Mouse (Mus musculus) spleen, adult 2 months (tissue): ENCODE results near the gene Fnbp1. TPM values are rescaled to one million over a fixed set of nuclear protein-coding genes. Genes with fewer than 3 reads are reported as not detected.

Experiments used
- DNase-seq, 2 experiments: peaks; one replicate each; pipeline versions ENCODE4 v3.0.0 to v3.0.0-alpha.2; 2012 to 2021; ENCODE audit warnings: low spot score in 2 of 2, low read depth in 1 of 2
- H3K27ac ChIP-seq: fragments of 200-500 bp; 2 replicates; pipeline ENCODE4 v1.5.1; 2012; ENCODE audit warnings: low read length, inconsistent platforms; ENCODE audit not compliant: insufficient read depth
- H3K27me3 ChIP-seq: fragments of 200-500 bp; 2 replicates; pipeline ENCODE4 v1.6.1; 2012; ENCODE audit warnings: mild to moderate bottlenecking, moderate library complexity, low read length, inconsistent platforms; ENCODE audit not compliant: control insufficient read depth, insufficient read depth
- H3K36me3 ChIP-seq: fragments of 200-500 bp; 2 replicates; pipeline ENCODE4 v1.6.1; 2012; ENCODE audit warnings: mild to moderate bottlenecking, low read length, inconsistent platforms; ENCODE audit not compliant: control insufficient read depth, insufficient read depth
- H3K4me1 ChIP-seq: fragments of 200-500 bp; 2 replicates; pipeline ENCODE4 v1.6.1; 2011; ENCODE audit warnings: inconsistent platforms; ENCODE audit not compliant: control insufficient read depth, insufficient read depth, insufficient read length
- H3K4me3 ChIP-seq: fragments of 200-500 bp; 2 replicates; pipeline ENCODE4 v1.5.1; 2011; ENCODE audit warnings: mild to moderate bottlenecking, inconsistent platforms; ENCODE audit not compliant: insufficient read depth, insufficient read length; ENCODE audit errors: extremely low read depth
- CTCF ChIP-seq: fragments of 200-500 bp; IDR thresholded peaks from 2 replicates; pipeline ENCODE4 v1.5.1; 2011; ENCODE audit warnings: mild to moderate bottlenecking, inconsistent platforms; ENCODE audit not compliant: insufficient read depth, insufficient read length, insufficient replicate concordance; ENCODE audit errors: extremely low read depth
- POLR2A ChIP-seq: fragments of 200-500 bp; IDR thresholded peaks from 2 replicates; pipeline ENCODE4 v1.6.1; 2011; ENCODE audit warnings: low read depth, low read length, inconsistent platforms
- WGBS: fragments of 180-500 bp; shearing (Covaris S2); methylation state at CpG from one replicate; pipeline ENCODE4 v1.1.7; 2018; 5-methylcytosine and 5-hydroxymethylcytosine counted together
- polyA plus RNA-seq: library from polyadenylated mRNA; depleted of rRNA; stranded (reverse); fragments of >200 nt; gene quantifications from 2 replicates; pipeline ENCODE4 v1.2.3, GENCODE M21; 2012

The Fnbp1 gene
- polyA plus RNA-seq, 1 experiment = 78.7 TPM

- TF ChIP-seq POLR2A = no peak
- H3K27me3 ChIP-seq = no peaks in the 10 kb centered on the region
- H3K27ac ChIP-seq = peak overlapping the region; percentile 92
- peak in 1 of 2 experiments; percentile 36 for DNase-seq
- under 1% methylated on average over 77 of the region's 78 CpGs for WGBS
- H3K36me3 ChIP-seq = no peaks in the 10 kb centered on the region
- H3K4me1 ChIP-seq = peaks cover 45% of the 10 kb centered on the region
- peak overlapping the region; percentile 77 for H3K4me3 ChIP-seq
These were observed 538 bp downstream of the Fnbp1 start for GRCm38 (mm10) chr2:31141074-31141866.

DNA sequence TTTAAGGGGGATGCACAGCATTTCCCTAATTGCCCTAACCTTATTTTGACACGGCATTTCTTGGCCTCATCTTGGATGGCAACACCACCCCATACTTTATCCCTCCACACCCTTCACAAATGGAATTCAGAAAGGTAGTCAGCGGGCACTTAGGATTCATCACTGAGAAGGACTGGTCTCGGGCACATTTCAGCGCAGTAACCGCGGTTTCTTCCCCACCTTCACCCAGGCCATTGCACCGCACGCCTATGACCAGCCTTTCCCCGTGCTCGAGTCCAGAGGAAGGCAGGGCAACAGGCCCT lies 1.1 kb downstream of the Fnbp1 start:
- WGBS = 2% methylated on average over 10 of the region's 10 CpGs
- no peak for DNase-seq
- TF ChIP-seq CTCF = no peak
- no peak for TF ChIP-seq POLR2A
- Histone ChIP-seq H3K4me1 (peaks cover 47% of the 10 kb centered on the region), H3K36me3 (no peaks in the 10 kb centered on the region), H3K4me3 (peak overlapping the region; percentile 77), H3K27me3 (no peaks in the 10 kb centered on the region), H3K27ac (peak overlapping the region; percentile 92)

- TF ChIP-seq POLR2A (no peak), CTCF (no peak)
- Histone ChIP-seq H3K4me3 (peak overlapping the region; percentile 77), H3K27ac (peak overlapping the region; percentile 23; the same call in 1 of the 2 replicates), H3K4me1 (peaks cover 49% of the 10 kb centered on the region), H3K27me3 (no peaks in the 10 kb centered on the region), H3K36me3 (no peaks in the 10 kb centered on the region)
- DNase-seq = no peak
- 31% methylated on average over 12 of the region's 12 CpGs for WGBS
These were observed 1.6 kb downstream of the Fnbp1 start for GRCm38 (mm10) chr2:31139991-31140771.

GRCm38 (mm10) chr2:31139174-31139632 lies 2.6 kb downstream of the Fnbp1 start:
- DNase-seq = no peak
- peak overlapping the region; percentile 65 for H3K27ac ChIP-seq
- no peaks in the 10 kb centered on the region for H3K27me3 ChIP-seq
- peaks cover 47% of the 10 kb centered on the region; the same call in 1 of the 2 replicates for H3K4me1 ChIP-seq
- H3K36me3 ChIP-seq = no peaks in the 10 kb centered on the region
- H3K4me3 ChIP-seq = peak overlapping the region; percentile 4
- WGBS = 46% methylated on average over 10 of the region's 10 CpGs
- TF ChIP-seq CTCF = no peak

DNA sequence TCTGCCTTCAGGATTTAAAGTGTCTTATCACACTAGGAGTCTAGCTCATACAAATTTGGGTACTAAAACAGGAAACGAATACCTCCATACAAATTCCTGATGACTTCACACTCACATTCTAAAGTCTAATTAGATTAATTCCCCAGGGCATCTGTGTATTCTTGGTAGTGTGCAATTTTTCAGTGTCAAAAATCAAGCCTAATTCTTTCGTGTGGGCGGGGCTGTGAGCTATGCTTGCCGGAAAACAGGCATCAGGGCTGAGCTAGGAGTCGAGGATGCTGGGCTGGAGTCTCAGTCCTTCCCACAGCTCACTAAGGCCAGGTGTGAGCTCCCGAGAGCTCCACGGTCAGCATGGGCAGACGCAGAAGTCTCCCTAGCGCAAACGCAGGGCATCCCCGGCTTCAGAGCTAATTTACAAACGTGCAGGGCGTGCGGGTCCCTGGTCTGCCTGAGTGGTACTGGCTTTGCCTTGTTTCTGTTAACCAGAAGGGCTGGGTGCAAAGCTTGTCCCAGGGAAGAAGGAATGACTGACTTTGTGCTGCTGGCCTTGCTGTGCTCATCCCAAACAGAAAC lies 4.7 kb downstream of the Fnbp1 start:
- Histone ChIP-seq H3K4me3 (no peak overlapping the region), H3K36me3 (no peaks in the 10 kb centered on the region)
- WGBS = 79% methylated on average over 14 of the region's 14 CpGs

GRCm38 (mm10) chr2:31136338-31136737 lies 5.5 kb downstream of the Fnbp1 start:
- TF ChIP-seq POLR2A (no peak), CTCF (no peak)
- no peak overlapping the region for H3K4me3 ChIP-seq
- DNase-seq = no peak
- no peaks in the 10 kb centered on the region for H3K36me3 ChIP-seq
- H3K4me1 ChIP-seq = peaks cover 47% of the 10 kb centered on the region; the same call in 1 of the 2 replicates
- H3K27ac ChIP-seq = no peak overlapping the region
- WGBS = 38% methylated on average over 13 of the region's 13 CpGs
- no peaks in the 10 kb centered on the region for H3K27me3 ChIP-seq

More for the DNA sequence above, 4.7 kb downstream of the Fnbp1 start:
- Histone ChIP-seq H3K4me1 (peaks cover 43% of the 10 kb centered on the region; the same call in 1 of the 2 replicates), H3K27me3 (no peaks in the 10 kb centered on the region), H3K27ac (no peak overlapping the region)
- no peak for TF ChIP-seq CTCF
- no peak for TF ChIP-seq POLR2A
- DNase-seq = no peak

DNA sequence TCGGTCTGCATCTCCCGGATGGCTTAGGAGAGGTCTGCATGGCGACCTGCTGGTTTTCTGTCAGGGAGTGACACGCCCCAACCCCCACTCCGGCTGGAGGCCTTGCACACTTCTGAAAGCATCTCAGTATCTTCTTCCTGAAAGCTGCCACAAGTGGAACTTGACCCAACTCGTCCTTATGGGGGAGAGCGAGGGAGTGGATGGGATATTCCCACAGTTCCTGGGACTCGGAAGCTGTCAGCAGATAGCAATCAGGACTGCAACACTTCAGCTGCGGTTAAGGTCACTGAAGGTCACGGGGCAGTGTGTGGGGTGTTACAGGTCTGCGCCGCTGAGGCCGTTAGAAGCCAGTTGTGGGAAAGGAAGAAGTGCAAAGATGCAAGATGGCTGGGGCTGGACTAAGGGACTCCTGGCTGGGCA lies 6.3 kb downstream of the Fnbp1 start:
- no peak for DNase-seq
- H3K4me3 ChIP-seq = no peak overlapping the region
- TF ChIP-seq CTCF (no peak), POLR2A (no peak)
- no peaks in the 10 kb centered on the region for H3K27me3 ChIP-seq
- H3K36me3 ChIP-seq = no peaks in the 10 kb centered on the region
- WGBS = 72% methylated on average over 13 of the region's 13 CpGs
- H3K27ac ChIP-seq = peak overlapping the region; percentile 9
- peaks cover 55% of the 10 kb centered on the region; the same call in 1 of the 2 replicates for H3K4me1 ChIP-seq
